Mouse (Mus musculus) hindbrain, embryonic 10.5 days (tissue): ENCODE data around the gene Mdk. TPM values are rescaled to one million over a fixed set of nuclear protein-coding genes. Genes with fewer than 3 reads are reported as not detected.
A peak's percentile ranks its signal among the peaks of the same experiment; 100 is the strongest.

Experiments used
- DNase-seq: peaks from one replicate; pipeline ENCODE4 v3.0.0-alpha.2; 2017; ENCODE audit warnings: low spot score
- H3K27ac ChIP-seq: fragments of 300-500 bp; sonication (generic); 2 replicates; pipeline ENCODE4 v1.5.1; 2016; ENCODE audit warnings: mild to moderate bottlenecking, moderate library complexity
- H3K27me3 ChIP-seq: fragments of 300-500 bp; sonication (generic); 2 replicates; pipeline ENCODE4 v1.6.1; 2016; ENCODE audit warnings: mild to moderate bottlenecking; ENCODE audit not compliant: poor library complexity, insufficient read depth, severe bottlenecking
- H3K36me3 ChIP-seq: fragments of 300-500 bp; sonication (generic); 2 replicates; pipeline ENCODE4 v1.6.1; 2016; ENCODE audit warnings: mild to moderate bottlenecking, moderate library complexity
- H3K4me1 ChIP-seq: fragments of 300-500 bp; sonication (generic); replicated peaks from 2 replicates; pipeline ENCODE4 v1.6.1; 2016; ENCODE audit warnings: mild to moderate bottlenecking
- H3K4me3 ChIP-seq: fragments of 300-500 bp; sonication (generic); 2 replicates; pipeline ENCODE4 v1.5.1; 2016; ENCODE audit warnings: mild to moderate bottlenecking, moderate library complexity
- H3K9me3 ChIP-seq: fragments of 300-500 bp; sonication (generic); 2 replicates; pipeline ENCODE4 v1.6.1; 2016; ENCODE audit warnings: mild to moderate bottlenecking, moderate library complexity
- WGBS: fragments of 180-500 bp; shearing (Covaris S2); methylation state at CpG from one replicate; pipeline ENCODE4 v1.1.7; 2016; 5-methylcytosine and 5-hydroxymethylcytosine counted together
- polyA plus RNA-seq: library from polyadenylated mRNA; unstranded; fragments of >200 nt; fragmentation: Nextera tagmentation; extraction: Ambion mirVana; gene quantifications from 2 replicates; pipeline ENCODE4 v1.2.1, GENCODE M21; 2016

Mdk gene
- 1,375 and 1,717 TPM in 2 replicates for polyA plus RNA-seq

- Histone ChIP-seq H3K27me3 (no peaks in the 10 kb centered on the region; the same call in 1 of the 2 replicates), H3K4me3 (peak within 1 kb of the TSS; percentile 82), H3K9me3 (no peaks in the 10 kb centered on the region), H3K27ac (peak within 1 kb of the TSS; percentile 100), H3K4me1 (peaks cover 90% of the 10 kb centered on the region), H3K36me3 (peaks cover 64% of the 10 kb centered on the region)
- under 1% methylated on average over 16 of the region's 16 CpGs for WGBS
- DNase-seq, result peak; percentile 86
These were observed at the start of gene Mdk for GRCm38 (mm10) chr2:91932160-91932711. Mdk (minus strand) TSS chr2:91932297.

GRCm38 (mm10) chr2:91980830-91981229 lies 48.7 kb upstream of the Mdk start:
- peaks cover 63% of the 10 kb centered on the region for H3K27me3 ChIP-seq

GRCm38 (mm10) chr2:91980245-91980644 lies 48.1 kb upstream of the Mdk start:
- Histone ChIP-seq H3K27ac (no peak overlapping the region; the same call in 1 of the 2 replicates), H3K9me3 (no peaks in the 10 kb centered on the region), H3K4me3 (no peak overlapping the region), H3K4me1 (peaks cover 72% of the 10 kb centered on the region), H3K27me3 (peaks cover 69% of the 10 kb centered on the region), H3K36me3 (no peaks in the 10 kb centered on the region)
- WGBS, result 12% methylated on average over 4 of the region's 4 CpGs
- DNase-seq, result no peak

More at GRCm38 (mm10) chr2:91980830-91981229, 48.7 kb upstream of the Mdk start:
- Histone ChIP-seq H3K4me1 (peaks cover 71% of the 10 kb centered on the region), H3K27ac (peak overlapping the region; percentile 50; the same call in 1 of the 2 replicates), H3K4me3 (no peak overlapping the region), H3K36me3 (no peaks in the 10 kb centered on the region), H3K9me3 (no peaks in the 10 kb centered on the region)
- WGBS, result 31% methylated on average over 5 of the region's 5 CpGs
- no peak for DNase-seq

- Histone ChIP-seq H3K36me3 (no peaks in the 10 kb centered on the region), H3K4me1 (peaks cover 65% of the 10 kb centered on the region), H3K4me3 (no peak overlapping the region), H3K27me3 (peaks cover 86% of the 10 kb centered on the region), H3K27ac (no peak overlapping the region), H3K9me3 (no peaks in the 10 kb centered on the region)
- DNase-seq, result no peak
- 41% methylated on average over 2 of the region's 2 CpGs for WGBS
These were observed 46.5 kb upstream of the Mdk start for GRCm38 (mm10) chr2:91978547-91978946.

GRCm38 (mm10) chr2:91977960-91978359 lies 45.9 kb upstream of the Mdk start:
- Histone ChIP-seq H3K4me3 (no peak overlapping the region), H3K27me3 (peaks cover 87% of the 10 kb centered on the region), H3K36me3 (no peaks in the 10 kb centered on the region), H3K9me3 (no peaks in the 10 kb centered on the region), H3K27ac (no peak overlapping the region), H3K4me1 (peaks cover 65% of the 10 kb centered on the region)
- 82% methylated on average over 4 of the region's 4 CpGs for WGBS
- DNase-seq, result no peak

- peak; percentile 46 for DNase-seq
- Histone ChIP-seq H3K27ac (peak within 1 kb of the TSS; percentile 71; the same call in 1 of the 2 replicates), H3K4me1 (peaks cover 71% of the 10 kb centered on the region)
These were observed 43.8 kb upstream of the Mdk start, which contains the start of gene Dgkz for GRCm38 (mm10) chr2:91975581-91976541. Dgkz (minus strand) TSS chr2:91975864.

GRCm38 (mm10) chr2:91973416-91974135 lies 41.5 kb upstream of the Mdk start:
- 24% methylated on average over 7 of the region's 7 CpGs for WGBS
- no peaks in the 10 kb centered on the region for H3K36me3 ChIP-seq
- DNase-seq, result peak; percentile 11
- peaks cover 49% of the 10 kb centered on the region for H3K4me1 ChIP-seq
- H3K9me3 ChIP-seq, result no peaks in the 10 kb centered on the region
- no peak overlapping the region for H3K4me3 ChIP-seq
- 0 out of 2 replicates have a peak overlapping the region, but pooled peaks have one; percentile 30 for H3K27ac ChIP-seq
- H3K27me3 ChIP-seq, result peaks cover 96% of the 10 kb centered on the region

More at GRCm38 (mm10) chr2:91975581-91976541, 43.8 kb upstream of the Mdk start, which contains the start of gene Dgkz:
- Histone ChIP-seq H3K4me3 (peak within 1 kb of the TSS; percentile 54), H3K27me3 (peaks cover 93% of the 10 kb centered on the region), H3K36me3 (no peaks in the 10 kb centered on the region), H3K9me3 (no peaks in the 10 kb centered on the region)
- under 1% methylated on average over 79 of the region's 79 CpGs for WGBS

GRCm38 (mm10) chr2:91972121-91972566 lies 40.0 kb upstream of the Mdk start:
- Histone ChIP-seq H3K9me3 (no peaks in the 10 kb centered on the region), H3K4me1 (peaks cover 51% of the 10 kb centered on the region), H3K27ac (peak overlapping the region; percentile 72), H3K4me3 (no peak overlapping the region), H3K27me3 (peaks cover 82% of the 10 kb centered on the region), H3K36me3 (no peaks in the 10 kb centered on the region)
- 39% methylated on average over 13 of the region's 13 CpGs for WGBS
- DNase-seq, result no peak

- Histone ChIP-seq H3K27ac (peak overlapping the region; percentile 72), H3K4me3 (peak overlapping the region; percentile 18; the same call in 1 of the 2 replicates), H3K4me1 (peaks cover 51% of the 10 kb centered on the region), H3K36me3 (no peaks in the 10 kb centered on the region), H3K9me3 (no peaks in the 10 kb centered on the region), H3K27me3 (peaks cover 80% of the 10 kb centered on the region)
- 15% methylated on average over 21 of the region's 21 CpGs for WGBS
- DNase-seq, result no peak
These were observed 39.4 kb upstream of the Mdk start for GRCm38 (mm10) chr2:91971231-91972097.

GRCm38 (mm10) chr2:91967962-91968361 lies 35.9 kb upstream of the Mdk start:
- no peak overlapping the region for H3K4me3 ChIP-seq
- H3K27me3 ChIP-seq, result peaks cover 70% of the 10 kb centered on the region
- peaks cover 45% of the 10 kb centered on the region for H3K4me1 ChIP-seq
- WGBS, result 70% methylated on average over 11 of the region's 11 CpGs
- no peaks in the 10 kb centered on the region for H3K9me3 ChIP-seq
- peak; percentile 17 for DNase-seq
- H3K36me3 ChIP-seq, result no peaks in the 10 kb centered on the region
- peak overlapping the region; percentile 74 for H3K27ac ChIP-seq

- 80% methylated on average over 5 of the region's 5 CpGs for WGBS
- no peak overlapping the region for H3K4me3 ChIP-seq
- no peaks in the 10 kb centered on the region for H3K36me3 ChIP-seq
- peaks cover 49% of the 10 kb centered on the region for H3K4me1 ChIP-seq
- DNase-seq, result no peak
- H3K27ac ChIP-seq, result no peak overlapping the region
- H3K9me3 ChIP-seq, result no peaks in the 10 kb centered on the region
- peaks cover 54% of the 10 kb centered on the region for H3K27me3 ChIP-seq
These were observed 34.3 kb upstream of the Mdk start for GRCm38 (mm10) chr2:91966367-91966766.
